ENCODE assay signal across 28 mouse cellular contexts in the genomic region with DNA sequence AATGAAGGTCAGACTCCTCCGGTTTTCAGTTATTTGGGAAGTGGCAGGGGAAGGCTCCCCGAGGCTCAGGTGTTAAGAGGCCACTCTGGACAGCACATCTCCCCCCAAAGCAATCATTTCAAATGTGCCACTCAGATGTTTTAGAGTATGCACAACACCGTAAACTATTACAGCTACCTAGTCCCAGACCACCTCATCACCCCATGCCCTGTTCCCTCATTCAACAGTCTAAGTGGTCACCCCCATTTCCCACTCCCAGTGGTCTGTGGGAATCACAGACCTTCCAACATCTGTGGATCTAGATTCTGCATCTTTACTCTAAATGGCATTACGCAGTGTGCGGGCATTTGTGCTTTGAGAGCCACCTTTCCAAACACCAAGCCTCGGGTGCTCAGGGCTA.
"Had no signal": no experiment of that assay in that cellular context is flagged by ENCODE, and none has a peak within 500 bp of the region (broad histone marks: within the 10 kb centered on the region; RNA-seq: fewer than 3 reads in every experiment).

No protein-coding gene starts in this region.

- DNase-seq: left cerebral cortex, postnatal 4 days; liver; liver, embryonic 13.5 days; liver, postnatal 0 days; lung, adult 18-20 months; lung, adult 2 months; lung, embryonic 14.5 days; lung, postnatal 10 days; lung, postnatal 14 days; lung, postnatal 36 days; midbrain, embryonic 14.5 days had no signal

- H3K4me3 ChIP-seq: left cerebral cortex, adult 2 months; limb, embryonic 10.5 days; limb, embryonic 12.5 days; limb, embryonic 13.5 days; limb, embryonic 15.5 days; liver, embryonic 12.5 days; liver, embryonic 13.5 days; liver, embryonic 15.5 days; megakaryocyte, embryonic 14.5 days; midbrain, embryonic 10.5 days; midbrain, embryonic 12.5 days; midbrain, embryonic 15.5 days; myocyte; neural tube, embryonic 12.5 days had no signal

- H3K4me2 ChIP-seq: limb, embryonic 12.5 days; limb, embryonic 13.5 days; limb, embryonic 15.5 days; liver, embryonic 11.5 days; liver, embryonic 12.5 days; liver, embryonic 13.5 days; liver, embryonic 15.5 days; lung, embryonic 14.5 days; midbrain, embryonic 12.5 days; midbrain, embryonic 15.5 days; neural tube, embryonic 12.5 days had no signal

- H3K36me3 ChIP-seq: limb, embryonic 10.5 days; limb, embryonic 12.5 days; limb, embryonic 13.5 days; liver, embryonic 12.5 days; liver, embryonic 13.5 days; liver, embryonic 15.5 days; midbrain, embryonic 10.5 days; midbrain, embryonic 12.5 days; midbrain, embryonic 15.5 days; neural tube, embryonic 12.5 days had no signal

- ATAC-seq: liver, embryonic 12.5 days; liver, postnatal 0 days; midbrain, embryonic 15.5 days; midbrain, embryonic 16.5 days had no signal

- H3K9me3 ChIP-seq: limb, embryonic 10.5 days; limb, embryonic 12.5 days; limb, embryonic 13.5 days; limb, embryonic 15.5 days; liver, embryonic 12.5 days; liver, embryonic 13.5 days; liver, embryonic 15.5 days; megakaryocyte, embryonic 14.5 days; midbrain, embryonic 10.5 days; midbrain, embryonic 12.5 days; midbrain, embryonic 15.5 days; neural tube, embryonic 12.5 days had no signal

- H3K27ac ChIP-seq: left cerebral cortex, adult 2 months; limb, embryonic 10.5 days; limb, embryonic 12.5 days; limb, embryonic 13.5 days; limb, embryonic 15.5 days; liver, embryonic 12.5 days; liver, embryonic 13.5 days; liver, embryonic 14.5 days; liver, embryonic 15.5 days; macrophage; midbrain, embryonic 10.5 days; midbrain, embryonic 15.5 days; neural tube, embryonic 12.5 days had no signal

- H3K27me3 ChIP-seq: limb, embryonic 12.5 days; limb, embryonic 13.5 days; limb, embryonic 15.5 days; liver, embryonic 12.5 days; liver, embryonic 13.5 days; liver, embryonic 15.5 days; megakaryocyte, embryonic 14.5 days; midbrain, embryonic 12.5 days; midbrain, embryonic 15.5 days; neural tube, embryonic 12.5 days had no signal

- H3K4me1 ChIP-seq: limb, embryonic 15.5 days; liver, embryonic 12.5 days; liver, embryonic 13.5 days; liver, embryonic 15.5 days; midbrain, embryonic 12.5 days; midbrain, embryonic 15.5 days; neural tube, embryonic 12.5 days had no signal

- H3K9ac ChIP-seq: limb, embryonic 12.5 days; limb, embryonic 13.5 days; limb, embryonic 15.5 days; liver, embryonic 12.5 days; liver, embryonic 13.5 days; liver, embryonic 14.5 days; liver, embryonic 15.5 days; liver, postnatal 0 days; lung, embryonic 14.5 days; midbrain, embryonic 12.5 days; midbrain, embryonic 15.5 days; neural tube, embryonic 12.5 days had no signal
